Mouse (Mus musculus) E14TG2a.4 (cell line): ENCODE results near the gene Ryr2.

Source experiments
- H3K27me3 ChIP-seq: 2 replicates; pipeline ENCODE4 v1.6.1; 2014; ENCODE audit warnings: low read length, control low read depth; ENCODE audit not compliant: insufficient read depth
- H3K36me3 ChIP-seq: 2 replicates; pipeline ENCODE4 v1.6.1; 2014; ENCODE audit warnings: low read length, control low read depth; ENCODE audit not compliant: insufficient read depth
- H3K4me1 ChIP-seq: replicated peaks from 2 replicates; pipeline ENCODE4 v1.6.1; 2014; ENCODE audit warnings: low read depth, low read length, control low read depth
- H3K4me3 ChIP-seq: replicated peaks from 2 replicates; pipeline ENCODE4 v1.5.1; 2014; ENCODE audit warnings: mild to moderate bottlenecking, low read length
- H3K9me3 ChIP-seq: 2 replicates; pipeline ENCODE4 v1.6.1; 2014; ENCODE audit warnings: low read length, control low read depth
- CTCF ChIP-seq: conservative IDR thresholded peaks from 2 replicates; pipeline ENCODE4 v1.5.1; 2014; ENCODE audit warnings: low read length
- NANOG ChIP-seq: IDR thresholded peaks from 2 replicates; pipeline ENCODE4 v1.6.1; 2014; ENCODE audit warnings: borderline replicate concordance, low read length, mixed read lengths
- POU5F1 ChIP-seq: IDR thresholded peaks from 2 replicates; pipeline ENCODE4 v1.6.1; 2014; ENCODE audit warnings: low read length, borderline replicate concordance

The Ryr2 gene

GRCm38 (mm10) chr13:12057357-12057771, 49.4 kb downstream of the Ryr2 start:
- no peaks in the 10 kb centered on the region for H3K36me3 ChIP-seq
- H3K4me3 ChIP-seq, result no peak overlapping the region
- peaks cover 39% of the 10 kb centered on the region for H3K9me3 ChIP-seq
- TF ChIP-seq POU5F1, result no peak
- peak; percentile 30; the same call in 1 of the 2 replicates for TF ChIP-seq CTCF
- H3K4me1 ChIP-seq, result peaks cover 8% of the 10 kb centered on the region
- H3K27me3 ChIP-seq, result no peaks in the 10 kb centered on the region

- H3K4me1 ChIP-seq, result peaks cover 6% of the 10 kb centered on the region
Observed at GRCm38 (mm10) chr13:12055913-12056312, 50.8 kb downstream of the Ryr2 start.

GRCm38 (mm10) chr13:12053910-12054309, 52.8 kb downstream of the Ryr2 start:
- H3K27me3 ChIP-seq, result no peaks in the 10 kb centered on the region
- no peaks in the 10 kb centered on the region for H3K36me3 ChIP-seq
- peaks cover 43% of the 10 kb centered on the region for H3K9me3 ChIP-seq
- H3K4me3 ChIP-seq, result no peak overlapping the region
- peaks cover 6% of the 10 kb centered on the region for H3K4me1 ChIP-seq
- TF ChIP-seq CTCF (no peak), NANOG (no peak), POU5F1 (no peak)

More at GRCm38 (mm10) chr13:12055913-12056312, 50.8 kb downstream of the Ryr2 start:
- Histone ChIP-seq H3K9me3 (peaks cover 43% of the 10 kb centered on the region), H3K27me3 (no peaks in the 10 kb centered on the region), H3K4me3 (no peak overlapping the region), H3K36me3 (no peaks in the 10 kb centered on the region)
- TF ChIP-seq POU5F1, result no peak
- TF ChIP-seq NANOG, result no peak
- TF ChIP-seq CTCF, result no peak

- H3K36me3 ChIP-seq, result no peaks in the 10 kb centered on the region
- H3K9me3 ChIP-seq, result peaks cover 36% of the 10 kb centered on the region
- no peaks in the 10 kb centered on the region for H3K4me1 ChIP-seq
- no peak overlapping the region for H3K4me3 ChIP-seq
- TF ChIP-seq NANOG (no peak), CTCF (no peak), POU5F1 (no peak)
- H3K27me3 ChIP-seq, result no peaks in the 10 kb centered on the region
Observed at GRCm38 (mm10) chr13:12050809-12051208, 55.9 kb downstream of the Ryr2 start.

- Histone ChIP-seq H3K36me3 (no peaks in the 10 kb centered on the region), H3K27me3 (no peaks in the 10 kb centered on the region), H3K9me3 (peaks cover under 1% of the 10 kb centered on the region; the same call in 1 of the 2 replicates), H3K4me1 (no peaks in the 10 kb centered on the region), H3K4me3 (no peak overlapping the region)
- no peak for TF ChIP-seq CTCF
- TF ChIP-seq POU5F1, result no peak
- TF ChIP-seq NANOG, result no peak
Observed at GRCm38 (mm10) chr13:12047059-12047458, 59.7 kb downstream of the Ryr2 start.

- TF ChIP-seq CTCF, result no peak
- TF ChIP-seq NANOG, result no peak
- no peak for TF ChIP-seq POU5F1
- H3K9me3 ChIP-seq, result no peaks in the 10 kb centered on the region
Observed at GRCm38 (mm10) chr13:12044751-12045150, 62.0 kb downstream of the Ryr2 start.

GRCm38 (mm10) chr13:12042891-12043491, 63.8 kb downstream of the Ryr2 start:
- Histone ChIP-seq H3K27me3 (no peaks in the 10 kb centered on the region), H3K4me3 (no peak overlapping the region), H3K4me1 (peaks cover 8% of the 10 kb centered on the region), H3K36me3 (no peaks in the 10 kb centered on the region), H3K9me3 (no peaks in the 10 kb centered on the region)
- no peak for TF ChIP-seq POU5F1
- no peak for TF ChIP-seq NANOG
- TF ChIP-seq CTCF, result no peak

More at GRCm38 (mm10) chr13:12044751-12045150, 62.0 kb downstream of the Ryr2 start:
- Histone ChIP-seq H3K4me1 (no peaks in the 10 kb centered on the region), H3K27me3 (no peaks in the 10 kb centered on the region), H3K36me3 (no peaks in the 10 kb centered on the region), H3K4me3 (no peak overlapping the region)

- H3K4me1 ChIP-seq, result peaks cover 9% of the 10 kb centered on the region
- no peaks in the 10 kb centered on the region for H3K27me3 ChIP-seq
- H3K36me3 ChIP-seq, result no peaks in the 10 kb centered on the region
- no peak for TF ChIP-seq CTCF
- TF ChIP-seq NANOG, result no peak
- no peak for TF ChIP-seq POU5F1
- no peak overlapping the region for H3K4me3 ChIP-seq
- H3K9me3 ChIP-seq, result no peaks in the 10 kb centered on the region
Observed at GRCm38 (mm10) chr13:12039967-12040366, 66.8 kb downstream of the Ryr2 start.

GRCm38 (mm10) chr13:12038676-12039075, 68.1 kb downstream of the Ryr2 start:
- H3K4me3 ChIP-seq, result no peak overlapping the region
- H3K36me3 ChIP-seq, result no peaks in the 10 kb centered on the region
- H3K9me3 ChIP-seq, result no peaks in the 10 kb centered on the region
- H3K4me1 ChIP-seq, result peaks cover 9% of the 10 kb centered on the region
- H3K27me3 ChIP-seq, result no peaks in the 10 kb centered on the region
- TF ChIP-seq CTCF (no peak), POU5F1 (no peak), NANOG (no peak)
